Mouse (Mus musculus): ENCODE results near the gene Togaram2. TPM values are rescaled to one million over a fixed set of nuclear protein-coding genes. Genes with fewer than 3 reads are reported as not detected.

Gene Togaram2
- total and polyA plus RNA-seq, 2 experiments from 2014 or later: 1.2 to 4.5 TPM

- Histone ChIP-seq H3K36me3 (ENCODE audit: insufficient read depth, low read length) (no peaks in the 10 kb centered on the region), H3K9me3 (ENCODE audit: low read length) (no peaks in the 10 kb centered on the region), H3K9ac (replicated peaks; ENCODE audit: low read length, poor library complexity, severe bottlenecking) (no peak overlapping the region), H3K4me1 (ENCODE audit: insufficient read depth, low read length) (no peaks in the 10 kb centered on the region), H3K4me3 (ENCODE audit: low read depth, low read length) (no peak overlapping the region), H3K27me3 (ENCODE audit: insufficient read depth, low read length) (no peaks in the 10 kb centered on the region), H3K27ac (ENCODE audit: low read depth, low read length) (no peak overlapping the region), H3K4me2 (ENCODE audit: low read depth, low read length, poor library complexity, severe bottlenecking) (no peak overlapping the region)
- no peak for ATAC-seq (ENCODE audit: low FRiP score)
- TF ChIP-seq CTCF (IDR thresholded peaks at IDR 0.05): no peak
- 92% methylated on average over 6 of the region's 6 CpGs for WGBS
- no peak for DNase-seq (ENCODE audit: low spot score)
These were observed 10.2 kb downstream of the Togaram2 start for GRCm38 (mm10) chr17:71683281-71683680.

- no peaks in the 10 kb centered on the region for H3K27me3 ChIP-seq (ENCODE audit: insufficient read depth, low read length)
- ATAC-seq (ENCODE audit: low FRiP score) (no peak), DNase-seq (ENCODE audit: low spot score) (no peak)
- H3K9ac ChIP-seq (replicated peaks; ENCODE audit: low read length, poor library complexity, severe bottlenecking): no peak overlapping the region
- no peak for TF ChIP-seq CTCF (IDR thresholded peaks at IDR 0.05)
- no peaks in the 10 kb centered on the region for H3K4me1 ChIP-seq (ENCODE audit: insufficient read depth, low read length)
- no peak overlapping the region for H3K27ac ChIP-seq (ENCODE audit: low read depth, low read length)
- H3K4me2 ChIP-seq (ENCODE audit: low read depth, low read length, poor library complexity, severe bottlenecking): no peak overlapping the region
- H3K36me3 ChIP-seq (ENCODE audit: insufficient read depth, low read length): no peaks in the 10 kb centered on the region
- 43% methylated on average over 5 of the region's 5 CpGs for WGBS
- peaks cover 7% of the 10 kb centered on the region; the same call in 1 of the 2 replicates for H3K9me3 ChIP-seq (ENCODE audit: low read length)
- H3K4me3 ChIP-seq (ENCODE audit: low read depth, low read length): no peak overlapping the region
These were observed 11.1 kb downstream of the Togaram2 start for GRCm38 (mm10) chr17:71684103-71684608.

GRCm38 (mm10) chr17:71687436-71687835, 14.4 kb downstream of the Togaram2 start:
- Histone ChIP-seq H3K36me3 (ENCODE audit: insufficient read depth, low read length) (no peaks in the 10 kb centered on the region), H3K9me3 (ENCODE audit: low read length) (peaks cover 7% of the 10 kb centered on the region; the same call in 1 of the 2 replicates), H3K4me1 (ENCODE audit: insufficient read depth, low read length) (no peaks in the 10 kb centered on the region), H3K4me3 (ENCODE audit: low read depth, low read length) (no peak overlapping the region), H3K27me3 (ENCODE audit: insufficient read depth, low read length) (no peaks in the 10 kb centered on the region), H3K27ac (ENCODE audit: low read depth, low read length) (no peak overlapping the region), H3K4me2 (ENCODE audit: low read depth, low read length, poor library complexity, severe bottlenecking) (no peak overlapping the region), H3K9ac (replicated peaks; ENCODE audit: low read length, poor library complexity, severe bottlenecking) (no peak overlapping the region)
- ATAC-seq (ENCODE audit: low FRiP score): no peak
- no peak for DNase-seq (ENCODE audit: low spot score)
- TF ChIP-seq CTCF (IDR thresholded peaks at IDR 0.05): no peak
- 77% methylated on average over 9 of the region's 9 CpGs for WGBS

GRCm38 (mm10) chr17:71689903-71690302, 16.8 kb downstream of the Togaram2 start:
- 92% methylated on average over 5 of the region's 5 CpGs for WGBS
- H3K4me3 ChIP-seq (ENCODE audit: low read depth, low read length): no peak overlapping the region
- no peak for ATAC-seq (ENCODE audit: low FRiP score)

GRCm38 (mm10) chr17:71691361-71691875, 18.4 kb downstream of the Togaram2 start:
- TF ChIP-seq CTCF (IDR thresholded peaks at IDR 0.05): no peak
- Histone ChIP-seq H3K36me3 (ENCODE audit: insufficient read depth, low read length) (no peaks in the 10 kb centered on the region), H3K4me3 (ENCODE audit: low read depth, low read length) (no peak overlapping the region), H3K4me1 (ENCODE audit: insufficient read depth, low read length) (peaks cover 3% of the 10 kb centered on the region; the same call in 1 of the 2 replicates), H3K9ac (replicated peaks; ENCODE audit: low read length, poor library complexity, severe bottlenecking) (no peak overlapping the region), H3K27me3 (ENCODE audit: insufficient read depth, low read length) (no peaks in the 10 kb centered on the region), H3K27ac (ENCODE audit: low read depth, low read length) (no peak overlapping the region), H3K9me3 (ENCODE audit: low read length) (peaks cover 7% of the 10 kb centered on the region; the same call in 1 of the 2 replicates), H3K4me2 (ENCODE audit: low read depth, low read length, poor library complexity, severe bottlenecking) (no peak overlapping the region)
- WGBS: 54% methylated on average over 11 of the region's 11 CpGs
- peak; percentile 32 for DNase-seq (ENCODE audit: low spot score)
- ATAC-seq (ENCODE audit: low FRiP score): 0 out of 2 replicates have a peak, but pooled peaks have one; percentile 14

More at GRCm38 (mm10) chr17:71689903-71690302, 16.8 kb downstream of the Togaram2 start:
- Histone ChIP-seq H3K4me2 (ENCODE audit: low read depth, low read length, poor library complexity, severe bottlenecking) (no peak overlapping the region), H3K9me3 (ENCODE audit: low read length) (peaks cover 7% of the 10 kb centered on the region; the same call in 1 of the 2 replicates), H3K4me1 (ENCODE audit: insufficient read depth, low read length) (peaks cover 3% of the 10 kb centered on the region; the same call in 1 of the 2 replicates), H3K9ac (replicated peaks; ENCODE audit: low read length, poor library complexity, severe bottlenecking) (no peak overlapping the region), H3K27ac (ENCODE audit: low read depth, low read length) (no peak overlapping the region), H3K27me3 (ENCODE audit: insufficient read depth, low read length) (no peaks in the 10 kb centered on the region), H3K36me3 (ENCODE audit: insufficient read depth, low read length) (no peaks in the 10 kb centered on the region)
- DNase-seq (ENCODE audit: low spot score): no peak
- no peak for TF ChIP-seq CTCF (IDR thresholded peaks at IDR 0.05)

GRCm38 (mm10) chr17:71693313-71693712, 20.3 kb downstream of the Togaram2 start:
- ATAC-seq (ENCODE audit: low FRiP score): no peak
- peak; percentile 38 for DNase-seq (ENCODE audit: low spot score)
- no peaks in the 10 kb centered on the region for H3K36me3 ChIP-seq (ENCODE audit: insufficient read depth, low read length)

More at GRCm38 (mm10) chr17:71693313-71693712, 20.3 kb downstream of the Togaram2 start:
- Histone ChIP-seq H3K9me3 (ENCODE audit: low read length) (peaks cover 7% of the 10 kb centered on the region; the same call in 1 of the 2 replicates), H3K27ac (ENCODE audit: low read depth, low read length) (no peak overlapping the region), H3K4me1 (ENCODE audit: insufficient read depth, low read length) (peaks cover 3% of the 10 kb centered on the region; the same call in 1 of the 2 replicates), H3K4me2 (ENCODE audit: low read depth, low read length, poor library complexity, severe bottlenecking) (no peak overlapping the region), H3K4me3 (ENCODE audit: low read depth, low read length) (no peak overlapping the region), H3K27me3 (ENCODE audit: insufficient read depth, low read length) (no peaks in the 10 kb centered on the region), H3K9ac (replicated peaks; ENCODE audit: low read length, poor library complexity, severe bottlenecking) (no peak overlapping the region)
- no peak for TF ChIP-seq CTCF (IDR thresholded peaks at IDR 0.05)
- 42% methylated on average over 5 of the region's 5 CpGs for whole genome bisulfite sequencing
